ENCODE assay signal across 9 mouse cellular contexts in genomic region chr6:119451981-119452499, GRCm38 (mm10). TPM values are rescaled to one million over a fixed set of nuclear protein-coding genes. Genes with fewer than 3 reads are reported as not detected.
A peak's percentile ranks its signal among the peaks of the same experiment; 100 is the strongest.
DNase-seq lines count a peak whose midpoint lies in the region; ATAC-seq lines count a peak whose summit lies in the region.
"Had no signal": no experiment of that assay in that cellular context is flagged by ENCODE, and none has a peak within 500 bp of the region (broad histone marks: within the 10 kb centered on the region; RNA-seq: fewer than 3 reads in every experiment).

No protein-coding gene starts in this region.

- no peaks in the 10 kb centered on the region for H3K9me3 ChIP-seq in intestine, embryonic 15.5 days
- H3K9me3 ChIP-seq in stomach, embryonic 16.5 days (replicated peaks; ENCODE audit: control insufficient read depth, low read length) = no peaks in the 10 kb centered on the region

- H3K4me1 ChIP-seq in intestine, embryonic 15.5 days (replicated peaks) = peaks cover 34% of the 10 kb centered on the region
- H3K4me1 ChIP-seq in stomach, embryonic 16.5 days (ENCODE audit: control insufficient read depth, insufficient read depth, low read length) = peaks cover 18% of the 10 kb centered on the region; the same call in 1 of the 2 replicates

- H3K27ac ChIP-seq in intestine, embryonic 15.5 days = peak overlapping the region; percentile 56
- H3K27ac ChIP-seq in stomach, embryonic 16.5 days (ENCODE audit: low read length) = peak overlapping the region; percentile 71

- intact Hi-C loops in left cerebral cortex, postnatal 25 days (cut with DNase I) = loop anchor here (2.0 kb wide), 1 partner anchor 29 kb away; no protein-coding TSS in a partner anchor

- 4% methylated on average over 15 of the region's 15 CpGs for WGBS in intestine, embryonic 15.5 days
- WGBS in stomach, embryonic 16.5 days = 4% methylated on average over 15 of the region's 15 CpGs

- peak; percentile 36; the same call in 1 of the 2 replicates for ATAC-seq in intestine, embryonic 15.5 days
- ATAC-seq in stomach, embryonic 16.5 days (ENCODE audit: insufficient read depth, low FRiP score) = peak; percentile 19; the same call in 1 of the 2 replicates
- ATAC-seq in granulocyte monocyte progenitor cell, adult 5-6 weeks (replicated peaks; ENCODE audit: poor library complexity, severe bottlenecking) = no peak

- peak overlapping the region; percentile 71 for H3K4me2 ChIP-seq in intestine, embryonic 15.5 days (replicated peaks)
- peak overlapping the region; percentile 74 for H3K4me2 ChIP-seq in stomach, embryonic 16.5 days (ENCODE audit: low read depth, low read length)

- H3K9ac ChIP-seq in intestine, embryonic 15.5 days = peak overlapping the region; percentile 20
- peak overlapping the region; percentile 49 for H3K9ac ChIP-seq in stomach, embryonic 16.5 days (ENCODE audit: low read length)

- H3K4me3 ChIP-seq in intestine, embryonic 15.5 days (replicated peaks) = peak overlapping the region; percentile 36
- H3K4me3 ChIP-seq in stomach, embryonic 16.5 days (replicated peaks; ENCODE audit: low read length) = peak overlapping the region; percentile 38
- H3K4me3 ChIP-seq: erythroblast, embryonic 14.5 days had no signal

- H3K36me3 ChIP-seq in intestine, embryonic 15.5 days = no peaks in the 10 kb centered on the region
- H3K36me3 ChIP-seq in stomach, embryonic 16.5 days (ENCODE audit: control insufficient read depth, insufficient read depth, low read length) = no peaks in the 10 kb centered on the region

- no peaks in the 10 kb centered on the region for H3K27me3 ChIP-seq in intestine, embryonic 15.5 days (replicated peaks)
- no peaks in the 10 kb centered on the region for H3K27me3 ChIP-seq in stomach, embryonic 16.5 days (ENCODE audit: control insufficient read depth, insufficient read depth, low read length)

- peak; percentile 58 for DNase-seq in adrenal gland, adult 2 months
- DNase-seq in cerebellum, postnatal 10 days = peak; percentile 82 to 87
- peak; percentile 81 to 82 for DNase-seq in frontal cortex, postnatal 14 days (ENCODE audit: low spot score in 2 of 2)
- DNase-seq in left cerebral cortex, postnatal 25 days (ENCODE audit: low spot score in 2 of 2) = peak; percentile 69 to 95
- DNase-seq in mesoderm, embryonic 11.5 days (ENCODE audit: low read depth, low spot score) = peak; percentile 66

RNA-seq across cellular contexts. Expression of gene Fbxl14, which starts 27.4 kb away (rescaled TPM):
- 10 to 100 TPM; 31.9 to 36.9 TPM for total RNA-seq in adrenal gland, adult 2 months (2021)
- polyA plus RNA-seq in adrenal gland, adult 2 months (2012; rRNA removed) = 104 and 107 TPM in 2 replicates
- polyA plus RNA-seq in intestine, embryonic 15.5 days (2015; fragmentation: Nextera tagmentation; extraction: Ambion mirVana) = 4.6 and 4.7 TPM in 2 replicates
- 10 to 100 TPM; 33.5 to 34.3 TPM for total RNA-seq in left cerebral cortex, postnatal 25 days (2021)
- polyA plus RNA-seq in stomach, embryonic 16.5 days (2015; fragmentation: Nextera tagmentation; extraction: Ambion mirVana) = 3.9 and 4.3 TPM in 2 replicates
- 29.0 and 34.6 TPM in 2 replicates for total RNA-seq in granulocyte monocyte progenitor cell, adult 5-6 weeks (2014; fragmentation: Nextera tagmentation)
- total RNA-seq in granulocyte monocyte progenitor cell, adult 5-6 weeks (2017) = 43.6 and 43.7 TPM in 2 replicates

RNA-seq across cellular contexts. Expression of gene Adipor2, which starts 34.5 kb away (rescaled TPM):
- 100 to 1,000 TPM; 194 to 198 TPM for total RNA-seq in adrenal gland, adult 2 months (2021)
- 55.9 and 62.9 TPM in 2 replicates for polyA plus RNA-seq in adrenal gland, adult 2 months (2012; rRNA removed)
- polyA plus RNA-seq in intestine, embryonic 15.5 days (2015; fragmentation: Nextera tagmentation; extraction: Ambion mirVana) = 101 and 111 TPM in 2 replicates
- 10 to 100 TPM; 36.6 to 40.2 TPM for total RNA-seq in left cerebral cortex, postnatal 25 days (2021)
- 45.5 and 48.9 TPM in 2 replicates for polyA plus RNA-seq in stomach, embryonic 16.5 days (2015; fragmentation: Nextera tagmentation; extraction: Ambion mirVana)
- 58.4 and 62.3 TPM in 2 replicates for total RNA-seq in granulocyte monocyte progenitor cell, adult 5-6 weeks (2014; fragmentation: Nextera tagmentation)
- 75.4 and 85.1 TPM in 2 replicates for total RNA-seq in granulocyte monocyte progenitor cell, adult 5-6 weeks (2017)
